Mouse (Mus musculus) kidney, adult 2 months (tissue): ENCODE measurements around the gene Nlgn1. TPM values are rescaled to one million over a fixed set of nuclear protein-coding genes. Genes with fewer than 3 reads are reported as not detected.
A peak's percentile ranks its signal among the peaks of the same experiment; 100 is the strongest.

ENCODE experiments used
- DNase-seq: peaks from one replicate; pipeline ENCODE4 v3.0.0; 2021
- H3K27ac ChIP-seq: fragments of 200-500 bp; 2 replicates; pipeline ENCODE4 v1.5.1; 2012; ENCODE audit warnings: low read depth, low read length, control low read depth, inconsistent platforms; ENCODE audit not compliant: insufficient read depth
- H3K27me3 ChIP-seq: fragments of 200-500 bp; replicated peaks from 2 replicates; pipeline ENCODE4 v1.6.1; 2012; ENCODE audit warnings: mild to moderate bottlenecking, moderate library complexity, low read length, inconsistent platforms; ENCODE audit not compliant: control insufficient read depth, insufficient read depth
- H3K36me3 ChIP-seq: fragments of 200-500 bp; 2 replicates; pipeline ENCODE4 v1.6.1; 2012; ENCODE audit warnings: mild to moderate bottlenecking, moderate library complexity, low read length, inconsistent platforms; ENCODE audit not compliant: control insufficient read depth, insufficient read depth
- H3K4me1 ChIP-seq: fragments of 200-500 bp; 2 replicates; pipeline ENCODE4 v1.6.1; 2011; ENCODE audit warnings: low read length; ENCODE audit not compliant: control insufficient read depth, insufficient read depth
- H3K4me3 ChIP-seq: fragments of 200-500 bp; 2 replicates; pipeline ENCODE4 v1.5.1; 2011; ENCODE audit warnings: mild to moderate bottlenecking, low read depth, low read length, control low read depth; ENCODE audit not compliant: insufficient read depth
- CTCF ChIP-seq: fragments of 200-500 bp; conservative IDR thresholded peaks from 2 replicates; pipeline ENCODE4 v1.5.1; 2011; ENCODE audit warnings: low read depth, mild to moderate bottlenecking, control low read depth, low read length, moderate library complexity, mixed read lengths; ENCODE audit not compliant: insufficient read depth, insufficient read length
- POLR2A ChIP-seq: fragments of 200-500 bp; IDR thresholded peaks from one replicate; pipeline ENCODE4 v1.6.1; 2011; ENCODE audit warnings: low read depth, low read length, control low read depth
- WGBS: fragments of 180-500 bp; shearing (Covaris S2); methylation state at CpG from one replicate; pipeline ENCODE4 v1.1.7; 2018; 5-methylcytosine and 5-hydroxymethylcytosine counted together
- polyA plus RNA-seq: library from polyadenylated mRNA; depleted of rRNA; stranded (reverse); fragments of >200 nt; gene quantifications from 2 replicates; pipeline ENCODE4 v1.2.3, GENCODE M21; 2012

Gene Nlgn1
- polyA plus RNA-seq, 1 experiment = 0.08 TPM

DNA sequence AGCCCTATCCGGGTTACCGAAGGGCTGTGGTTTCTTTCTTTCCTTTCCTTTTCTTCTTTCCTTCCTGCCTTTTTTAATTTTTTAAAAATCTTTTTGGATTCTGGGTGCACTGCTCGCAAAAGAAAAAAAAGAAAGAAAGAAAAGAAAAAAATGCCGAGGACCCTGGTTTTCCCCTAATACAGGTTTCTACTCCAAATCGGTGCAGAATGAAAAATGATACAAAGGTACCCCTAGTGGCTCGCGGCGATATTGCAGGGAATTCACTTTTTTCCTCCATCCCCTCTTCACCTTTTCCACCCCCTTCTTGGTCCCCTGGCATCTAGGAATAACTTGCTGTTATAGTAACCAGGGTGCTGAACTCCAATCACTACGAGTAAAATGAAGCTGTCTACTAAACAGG is 178.5 kb downstream of the Nlgn1 start:
- DNase-seq = peak; percentile 31

DNA sequence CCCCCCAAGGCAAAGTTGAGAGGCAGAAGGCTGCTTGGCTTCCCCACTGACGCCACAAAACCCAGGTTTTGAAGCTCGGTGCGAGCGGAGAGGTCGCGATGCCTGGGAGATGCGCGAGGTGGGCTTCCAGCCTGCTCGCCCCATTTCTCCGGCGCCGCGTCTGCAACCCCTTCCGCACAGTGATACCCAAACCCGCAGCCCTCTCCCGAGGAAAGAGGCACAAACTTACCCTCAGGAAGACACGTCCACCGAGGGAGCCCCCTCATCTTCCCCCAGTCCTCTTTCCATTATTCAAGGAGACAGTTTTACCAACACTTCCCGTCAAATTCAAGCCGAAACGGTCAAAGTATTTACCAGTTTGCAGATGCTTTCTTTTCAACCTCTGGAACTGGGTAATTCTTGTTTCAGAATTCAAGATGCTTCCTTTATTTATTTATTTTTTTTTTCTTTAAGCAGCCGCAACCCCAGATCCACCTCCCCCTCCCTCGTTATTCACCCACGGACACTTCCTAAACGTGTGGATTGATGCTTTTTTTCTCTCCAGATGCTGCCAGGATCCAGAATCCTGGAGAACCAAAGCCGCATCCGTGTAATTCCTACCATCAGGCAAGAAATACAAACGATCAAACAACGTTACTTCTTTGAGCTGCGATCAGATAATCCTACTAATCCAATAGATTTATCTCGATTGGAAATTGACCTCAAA is 179.1 kb downstream of the Nlgn1 start:
- DNase-seq = no peak
- Histone ChIP-seq H3K4me1 (no peaks in the 10 kb centered on the region), H3K4me3 (peak overlapping the region; percentile 42), H3K36me3 (no peaks in the 10 kb centered on the region), H3K27ac (no peak overlapping the region), H3K27me3 (peaks cover 1% of the 10 kb centered on the region; the same call in 1 of the 2 replicates)
- 2% methylated on average over 31 of the region's 31 CpGs for WGBS
- TF ChIP-seq POLR2A (no peak), CTCF (no peak)

More for the DNA sequence above, 178.5 kb downstream of the Nlgn1 start:
- TF ChIP-seq CTCF (peak; percentile 40), POLR2A (no peak)
- peak overlapping the region; percentile 15; the same call in 1 of the 2 replicates for H3K4me3 ChIP-seq
- H3K4me1 ChIP-seq = no peaks in the 10 kb centered on the region
- H3K27ac ChIP-seq = no peak overlapping the region
- H3K36me3 ChIP-seq = no peaks in the 10 kb centered on the region
- under 1% methylated on average over 9 of the region's 9 CpGs for WGBS
- H3K27me3 ChIP-seq = peaks cover 1% of the 10 kb centered on the region; the same call in 1 of the 2 replicates

DNA sequence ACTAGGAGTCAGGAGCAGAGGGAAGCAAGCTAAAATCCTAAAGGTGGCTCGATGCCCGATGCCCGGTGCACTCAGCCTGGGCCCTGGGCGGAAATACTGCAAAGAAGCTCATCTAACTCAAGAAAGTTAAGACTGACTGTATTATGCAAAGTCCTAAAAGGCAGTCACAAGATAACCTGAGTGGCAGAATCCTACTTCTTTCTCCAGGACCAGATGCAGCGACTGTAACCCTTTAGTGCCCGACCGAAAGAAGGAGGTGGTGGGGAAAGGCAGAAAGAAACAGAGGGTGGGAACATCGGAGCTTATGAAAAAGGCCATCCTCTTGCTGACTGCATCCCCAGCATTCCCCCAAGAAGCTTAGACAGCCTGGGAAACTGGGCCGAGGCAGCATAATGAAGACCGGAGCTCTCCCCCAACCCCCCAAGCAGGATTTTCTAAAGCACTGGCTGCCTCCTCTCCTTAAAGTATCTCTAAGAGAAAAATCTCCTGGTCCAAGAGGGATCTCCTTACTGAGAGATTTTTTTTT is 179.7 kb downstream of the Nlgn1 start:
- no peak overlapping the region for H3K27ac ChIP-seq
- no peaks in the 10 kb centered on the region for H3K36me3 ChIP-seq
- peak overlapping the region; percentile 42 for H3K4me3 ChIP-seq
- TF ChIP-seq CTCF = no peak
- no peak for TF ChIP-seq POLR2A
- 2% methylated on average over 10 of the region's 10 CpGs for WGBS
- DNase-seq = peak; percentile 12
- peaks cover 1% of the 10 kb centered on the region; the same call in 1 of the 2 replicates for H3K27me3 ChIP-seq
- H3K4me1 ChIP-seq = no peaks in the 10 kb centered on the region

DNA sequence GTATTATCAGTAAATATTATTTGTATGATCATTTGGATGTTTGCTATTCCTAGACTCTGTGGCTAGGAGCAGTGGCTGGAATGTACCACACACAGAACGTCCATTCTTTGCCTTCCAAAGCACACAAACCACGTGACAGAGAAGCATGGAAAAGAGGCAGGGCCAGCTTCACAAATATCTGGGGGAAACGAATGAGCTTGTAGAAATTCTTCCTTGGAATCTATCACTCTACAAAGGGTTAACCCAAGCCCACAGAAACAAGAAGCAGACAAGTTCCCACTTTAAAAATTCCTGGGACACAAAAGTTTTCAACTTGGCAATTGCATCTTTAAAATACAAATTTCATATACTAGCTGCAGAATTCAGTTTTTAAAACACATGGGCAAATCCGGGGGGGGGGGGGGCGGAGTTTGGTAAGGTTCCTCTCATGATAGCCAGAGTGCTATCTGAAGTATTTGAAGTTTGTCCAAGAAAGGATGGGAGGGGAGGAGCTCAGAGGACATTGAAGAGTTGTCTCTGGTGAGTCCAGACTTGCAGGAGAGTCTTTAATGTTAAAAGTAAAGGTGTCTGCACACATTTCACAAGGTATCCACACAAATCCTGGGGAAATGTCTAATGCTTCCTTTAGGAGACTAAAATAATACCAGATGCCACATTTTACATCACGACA is 180.8 kb downstream of the Nlgn1 start:
- H3K36me3 ChIP-seq = no peaks in the 10 kb centered on the region
- TF ChIP-seq POLR2A (no peak), CTCF (no peak)
- 35% methylated on average over 6 of the region's 6 CpGs for WGBS
- H3K27ac ChIP-seq = no peak overlapping the region
- H3K4me1 ChIP-seq = no peaks in the 10 kb centered on the region
- no peak overlapping the region for H3K4me3 ChIP-seq
- H3K27me3 ChIP-seq = peaks cover 1% of the 10 kb centered on the region
- peak; percentile 17 for DNase-seq

GRCm38 (mm10) chr3:26146174-26146573 is 186.1 kb downstream of the Nlgn1 start:
- DNase-seq = no peak
- H3K4me3 ChIP-seq = no peak overlapping the region
- no peaks in the 10 kb centered on the region for H3K4me1 ChIP-seq
- no peaks in the 10 kb centered on the region for H3K36me3 ChIP-seq
- TF ChIP-seq CTCF (no peak), POLR2A (no peak)
- H3K27ac ChIP-seq = no peak overlapping the region
- no peaks in the 10 kb centered on the region; the same call in 1 of the 2 replicates for H3K27me3 ChIP-seq
- WGBS = 56% methylated on average over 3 of the region's 3 CpGs

DNA sequence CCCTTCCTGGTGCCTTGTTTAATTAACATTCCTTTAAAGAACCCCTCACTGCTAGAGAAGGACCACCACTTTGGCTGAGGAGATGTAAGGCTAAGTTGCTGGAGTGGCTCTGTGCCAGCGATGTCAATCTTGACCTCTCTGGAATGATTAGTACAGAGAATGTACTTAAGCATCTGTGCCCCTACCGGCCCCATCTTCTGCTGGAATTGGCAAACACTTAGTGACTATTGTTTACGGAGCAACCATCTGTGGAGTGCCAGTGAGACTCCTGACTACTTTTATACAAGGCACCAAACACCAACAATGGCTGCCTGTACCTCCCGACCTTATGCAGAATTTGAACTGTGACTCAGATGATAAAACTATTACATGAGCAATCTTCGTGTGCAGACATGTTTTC is 186.8 kb downstream of the Nlgn1 start:
- H3K27ac ChIP-seq = no peak overlapping the region
- TF ChIP-seq CTCF (no peak), POLR2A (no peak)
- no peaks in the 10 kb centered on the region; the same call in 1 of the 2 replicates for H3K27me3 ChIP-seq
- WGBS = 72% methylated on average over 5 of the region's 5 CpGs
- no peak overlapping the region for H3K4me3 ChIP-seq
- no peak for DNase-seq
- H3K4me1 ChIP-seq = no peaks in the 10 kb centered on the region
- no peaks in the 10 kb centered on the region for H3K36me3 ChIP-seq

- Histone ChIP-seq H3K27ac (no peak overlapping the region), H3K36me3 (no peaks in the 10 kb centered on the region), H3K4me3 (no peak overlapping the region), H3K4me1 (no peaks in the 10 kb centered on the region), H3K27me3 (no peaks in the 10 kb centered on the region)
- WGBS = 91% methylated on average over 3 of the region's 3 CpGs
- TF ChIP-seq CTCF = no peak
- no peak for TF ChIP-seq POLR2A
- DNase-seq = no peak
Observed at GRCm38 (mm10) chr3:26141590-26141989, 190.7 kb downstream of the Nlgn1 start.
